Mouse (Mus musculus): ENCODE measurements around the gene Naip6. TPM values are rescaled to one million over a fixed set of nuclear protein-coding genes. Genes with fewer than 3 reads are reported as not detected.

Gene Naip6
- polyA plus RNA-seq (2012; rRNA removed; ENCODE audit: low replicate concordance) = 10.3 and 10.7 TPM in 2 replicates

DNA sequence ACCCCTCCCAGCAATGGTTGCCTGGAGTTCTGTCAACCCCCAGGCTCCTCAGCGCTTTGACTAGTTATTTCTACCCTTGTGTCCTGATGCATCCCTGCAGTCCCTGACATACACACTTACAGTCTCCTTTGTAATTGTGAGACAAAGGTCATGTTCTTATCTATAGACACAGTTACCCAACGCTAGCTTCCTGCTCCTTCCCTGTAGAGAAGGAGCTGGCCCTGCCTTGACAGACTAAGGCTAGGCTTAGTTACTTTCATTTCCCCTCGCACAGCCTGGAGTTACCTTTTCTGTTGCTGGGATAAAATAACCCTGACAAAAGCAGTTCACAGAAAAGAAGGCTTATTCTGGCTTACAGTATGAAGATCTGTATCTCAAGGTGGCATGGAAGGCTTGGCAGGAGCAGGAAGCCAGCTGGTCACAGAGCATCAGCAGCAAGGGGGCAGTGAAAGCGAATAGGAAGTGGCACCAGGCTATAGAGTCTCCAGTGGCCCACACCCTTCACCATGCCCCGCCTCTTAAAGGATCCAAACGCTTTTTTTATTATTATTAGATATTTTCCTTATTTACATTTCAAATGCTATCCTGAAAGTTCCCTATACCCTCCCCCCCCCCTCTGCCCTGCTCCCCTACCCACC lies at the start of gene Naip6:
Naip6 (minus strand) TSS at position 419 of the 638 bp plus-strand sequence.

DNA sequence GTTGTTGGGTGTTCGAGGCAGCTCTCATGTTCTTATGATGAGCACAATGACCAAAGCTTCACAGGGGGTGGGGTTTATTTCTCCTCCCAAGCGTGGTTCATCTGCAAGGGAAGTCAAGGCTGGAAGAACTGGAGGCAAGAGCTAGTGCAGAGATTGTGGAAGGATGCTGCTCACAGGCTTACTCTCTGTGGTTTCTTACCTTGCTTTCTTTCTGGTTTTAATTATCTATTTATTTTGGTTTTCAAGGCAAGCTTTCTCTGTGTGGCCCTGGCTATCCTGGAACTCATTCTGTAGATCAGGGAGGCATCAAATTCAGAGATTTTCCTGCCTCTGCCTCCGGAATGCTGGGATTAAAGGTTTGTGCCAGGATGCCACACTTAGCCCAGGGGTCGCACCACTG lies 71.3 kb downstream of the Naip6 start, which contains the start of gene Naip5:
Naip5 (minus strand) TSS at position 101 of the 400 bp plus-strand sequence.

Other genes with a start within 250 kb of the Naip6 start
- gene Bdp1, start 213.6 kb downstream of the Naip6 start, polyA plus RNA-seq (2012; rRNA removed; ENCODE audit: low replicate concordance) = 0.55 and 0.82 TPM in 2 replicates
- 3.8 and 16.4 TPM in 2 replicates for gene Serf1, start 209.7 kb downstream of the Naip6 start, polyA plus RNA-seq (2012; rRNA removed; ENCODE audit: low replicate concordance)
- gene Smn1, start 192.8 kb downstream of the Naip6 start, polyA plus RNA-seq (2012; rRNA removed; ENCODE audit: low replicate concordance) = 8.1 and 8.4 TPM in 2 replicates
- 3.9 and 5.3 TPM in 2 replicates for gene Naip2, start 115.6 kb downstream of the Naip6 start, polyA plus RNA-seq (2012; rRNA removed; ENCODE audit: low replicate concordance)
- gene Naip5, start 71.4 kb downstream of the Naip6 start, polyA plus RNA-seq (2012; rRNA removed; ENCODE audit: low replicate concordance) = 6.4 and 14.7 TPM in 2 replicates
- gene Naip1, start 135.2 kb upstream of the Naip6 start, polyA plus RNA-seq (2012; rRNA removed; ENCODE audit: low replicate concordance) = 3.8 TPM in 2 replicates
- 5.7 and 19.7 TPM in 2 replicates for gene Gtf2h2, start 174.9 kb upstream of the Naip6 start, polyA plus RNA-seq (2012; rRNA removed; ENCODE audit: low replicate concordance)
- 7.1 and 13.3 TPM in 2 replicates for gene Ocln, start 235.0 kb upstream of the Naip6 start, polyA plus RNA-seq (2012; rRNA removed; ENCODE audit: low replicate concordance)

All from duodenum, adult 2 months (tissue).